Mouse (Mus musculus) liver, adult 2 months (tissue): ENCODE results near the gene Msrb3.

Experiments
- CTCF ChIP-seq: fragments of 200-500 bp; IDR thresholded peaks from 2 replicates; pipeline ENCODE4 v1.5.1; 2011; ENCODE audit warnings: low read depth, low read length, control low read depth
- POLR2A ChIP-seq: fragments of 200-500 bp; IDR thresholded peaks from 2 replicates; pipeline ENCODE4 v1.6.1; 2011; ENCODE audit warnings: low read length, control low read depth; ENCODE audit not compliant: insufficient read depth; ENCODE audit errors: extremely low read depth

DNA sequence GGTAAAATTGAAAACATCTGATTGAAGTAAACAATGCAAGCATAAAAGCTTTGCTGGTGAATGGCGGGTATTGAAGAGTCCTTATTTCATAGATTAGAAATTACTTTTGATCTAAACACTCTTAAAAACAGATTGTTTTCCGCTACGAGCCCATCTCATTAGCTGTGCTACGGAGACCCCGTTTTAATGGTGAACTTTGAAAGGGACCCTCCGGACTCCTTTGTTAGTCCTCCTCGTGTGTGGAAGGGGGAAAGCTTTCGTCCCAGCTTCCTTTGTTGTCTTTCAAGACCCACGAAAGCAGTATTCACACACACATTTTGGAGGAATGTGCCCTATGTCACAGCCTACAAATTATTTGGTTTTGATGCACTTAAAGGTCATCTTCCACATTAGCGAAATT is 44.6 kb downstream of the Msrb3 start:
- TF ChIP-seq CTCF (no peak), POLR2A (no peak)
